Mouse (Mus musculus) bone marrow macrophage, adult 2 months (primary cell): ENCODE measurements around the gene Lrrfip2.

ENCODE experiments used
- CTCF ChIP-seq: IDR thresholded peaks from 2 replicates; pipeline ENCODE4 v1.5.1; 2012; ENCODE audit warnings: low read depth, mild to moderate bottlenecking, low read length, moderate library complexity
- POLR2A ChIP-seq: IDR thresholded peaks from 2 replicates; pipeline ENCODE4 v1.6.1; 2012; ENCODE audit warnings: mild to moderate bottlenecking, low read depth, low read length, borderline replicate concordance

DNA sequence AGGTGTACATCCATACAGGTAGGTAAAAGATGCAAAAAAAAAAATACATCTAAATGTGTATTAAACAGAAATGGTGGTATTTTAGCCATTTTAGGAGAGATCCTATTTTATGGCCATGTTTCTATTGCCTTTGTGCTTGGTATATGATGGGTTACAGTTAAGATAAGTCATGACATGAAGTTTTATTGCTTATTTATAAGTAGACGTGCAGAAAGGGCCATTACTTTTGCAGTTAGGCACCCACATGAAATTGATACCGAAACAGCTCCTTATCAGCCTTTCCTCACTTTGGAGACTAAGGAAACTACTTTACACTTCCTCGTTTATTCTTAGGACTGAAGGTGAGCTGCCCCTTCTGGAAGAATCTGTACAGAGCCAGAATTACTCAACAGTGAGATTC, 9.5 kb upstream of the Lrrfip2 start:
- TF ChIP-seq POLR2A (no peak), CTCF (no peak)
